Mouse (Mus musculus) spleen, postnatal 36 days (tissue): ENCODE results near the gene Sp110.
"Not testable (repeated sequence)": the region's sequence is repeated elsewhere in the genome, so short reads cannot be mapped to it uniquely, and the experiment has no call there.

Source experiments
- DNase-seq, 2 experiments: peaks; one replicate each; pipeline ENCODE4 v3.0.0; 2022; ENCODE audit warnings: low spot score in 2 of 2, mixed read lengths in 1 of 2

The Sp110 gene

DNA sequence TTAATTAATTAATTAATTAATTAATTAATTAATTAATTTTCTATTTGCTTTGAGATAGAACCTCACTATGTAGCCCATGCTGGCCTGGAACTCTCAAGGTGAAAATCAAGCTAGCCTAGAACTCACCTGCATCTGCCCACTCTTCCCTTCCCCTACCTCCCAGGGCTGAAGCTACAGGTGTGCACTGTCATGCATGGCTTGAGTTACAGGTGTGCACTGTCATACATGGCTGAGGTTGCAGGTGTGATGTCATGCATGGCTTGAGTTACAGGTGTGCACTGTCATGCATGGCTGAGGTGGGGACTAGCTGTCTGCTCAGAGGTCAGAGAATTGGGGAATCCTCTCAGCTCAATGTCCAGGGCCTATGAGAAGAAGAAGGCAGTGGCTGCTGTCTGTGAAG, 52.2 kb downstream of the Sp110 start:
- DNase-seq: not testable (repeated sequence)

DNA sequence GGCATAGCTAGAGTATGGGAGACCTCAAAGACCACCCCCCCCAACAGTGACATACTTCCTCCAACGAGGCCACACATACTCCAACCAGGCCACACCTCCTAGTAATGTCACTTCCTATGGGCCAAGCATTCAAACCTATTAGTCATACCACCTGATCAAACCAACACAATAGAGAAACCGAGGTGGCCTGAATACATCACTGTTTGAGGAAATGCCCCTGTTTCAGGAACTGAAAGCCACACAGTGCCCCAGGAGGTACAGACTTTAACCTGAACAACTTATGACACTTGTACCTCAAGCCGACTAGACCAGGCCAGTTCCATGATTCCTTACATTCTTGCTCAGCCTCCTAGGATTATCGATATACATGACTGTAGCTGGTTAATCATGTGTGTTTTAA, 54.8 kb downstream of the Sp110 start:
- DNase-seq: peak; percentile 33 to 35

DNA sequence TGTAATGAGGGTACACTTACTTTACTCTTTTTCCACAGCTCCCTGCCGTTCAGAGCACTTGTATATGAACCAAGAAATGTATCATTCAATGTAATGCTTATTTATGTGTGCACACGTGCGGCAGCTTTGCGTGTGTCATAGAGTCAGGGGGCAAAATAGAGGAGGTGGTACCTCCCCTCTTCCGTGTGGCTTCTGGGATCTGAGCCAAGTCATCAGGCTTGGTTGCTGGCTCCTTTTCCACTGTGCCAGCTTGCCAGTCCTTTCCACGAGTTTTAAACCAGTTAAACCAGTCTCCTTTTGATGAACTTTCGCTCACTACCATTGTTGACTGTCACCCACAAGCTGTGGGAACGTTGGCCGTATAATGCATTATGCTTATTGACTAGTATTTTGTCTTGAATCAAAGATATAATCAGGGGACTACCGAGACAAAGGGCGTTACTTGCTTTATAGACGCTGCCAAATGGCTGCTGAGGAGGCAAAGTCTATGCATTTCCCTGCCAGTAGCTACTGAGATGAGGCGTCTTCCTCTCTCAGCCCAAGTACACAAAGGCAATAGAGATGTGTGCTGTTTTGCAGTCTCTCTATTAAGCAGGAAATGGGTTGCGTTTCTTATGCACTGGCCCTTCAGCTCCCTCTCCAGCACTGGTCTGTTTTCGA, 70.0 kb downstream of the Sp110 start:
- DNase-seq: not testable (repeated sequence)
